Mouse (Mus musculus) gastrocnemius, adult 8-10 months (tissue): ENCODE data around the gene Nisch. TPM values are rescaled to one million over a fixed set of nuclear protein-coding genes. Genes with fewer than 3 reads are reported as not detected.

ENCODE experiments used
- DNase-seq, 2 experiments: peaks; one replicate each; pipeline ENCODE4 v3.0.0; 2022; ENCODE audit warnings: low spot score in 2 of 2
- total RNA-seq, 4 experiments: library from RNA; stranded (reverse); gene quantifications; 2 replicates each; pipeline ENCODE4 v1.2.4; 2022

The Nisch gene
- total RNA-seq, 4 experiments from 2014 or later = 49.1 to 60.3 (median 53.8) TPM

- peak; percentile 67 to 74 for DNase-seq
Measured at GRCm38 (mm10) chr14:31130236-31131220, 86.2 kb downstream of the Nisch start, which contains the start of gene Nt5dc2. TSS of gene Nt5dc2 (plus strand) at chr14:31131053.

GRCm38 (mm10) chr14:31129326-31130235 lies 87.2 kb downstream of the Nisch start:
- DNase-seq = no peak

- peak; percentile 93 to 97 for DNase-seq
Measured at GRCm38 (mm10) chr14:31128826-31129219, 87.9 kb downstream of the Nisch start, which contains the start of gene Smim4. TSS of gene Smim4 (minus strand) at chr14:31128956.

- no peak for DNase-seq
Measured at GRCm38 (mm10) chr14:31128101-31128825, 88.5 kb downstream of the Nisch start.

- no peak for DNase-seq
Measured at GRCm38 (mm10) chr14:31126826-31127225, 89.9 kb downstream of the Nisch start.

GRCm38 (mm10) chr14:31125106-31126075 lies 91.4 kb downstream of the Nisch start:
- DNase-seq = no peak

Other genes starting within 250 kb of the Nisch start
- 10 to 100 TPM; 10.6 to 12.5 (median 11.8) TPM for gene Glt8d1, start 215.5 kb downstream of the Nisch start, total RNA-seq
- 100 to 1,000 TPM; 121 to 132 (median 130) TPM for gene Spcs1, start 215.3 kb downstream of the Nisch start, total RNA-seq
- 10 to 100 TPM; 38.3 to 45.6 (median 39.8) TPM for gene Pbrm1, start 197.8 kb downstream of the Nisch start, total RNA-seq
- 10 to 100 TPM; 25.7 to 35.9 (median 30.8) TPM for gene Gnl3, start 197.8 kb downstream of the Nisch start, total RNA-seq
- 10 to 100 TPM; 26.8 to 40.5 (median 34.1) TPM for gene Smim4, start 88.0 kb downstream of the Nisch start, total RNA-seq
- 1 to 10 TPM in 1 of 4 experiments, under 1 TPM in 3; 0.32 to 1.1 (median 0.74) TPM for gene Nt5dc2, start 85.9 kb downstream of the Nisch start, total RNA-seq
- 1 to 10 TPM; 5.0 to 9.9 (median 6.0) TPM for gene Stab1, start 48.3 kb downstream of the Nisch start, total RNA-seq
- 100 to 1,000 TPM; 451 to 634 (median 529) TPM for gene Tnnc1, start 8.6 kb downstream of the Nisch start, total RNA-seq
- gene Sema3g, start 914 bp upstream of the Nisch start, total RNA-seq = 1 to 10 TPM; 3.8 to 4.9 (median 4.5) TPM
- gene Phf7, start 34.4 kb upstream of the Nisch start, total RNA-seq = 10 to 100 TPM; 11.2 to 11.7 (median 11.6) TPM
- 10 to 100 TPM; 46.3 to 57.2 (median 48.7) TPM for gene Bap1, start 34.5 kb upstream of the Nisch start, total RNA-seq
- under 1 TPM in 2 of 4 experiments, not detected in 2; 0.05 to 0.11 TPM for gene Dnah1, start 107.0 kb upstream of the Nisch start, total RNA-seq
- 10 to 100 TPM; 27.0 to 33.1 (median 30.5) TPM for gene Capn7, start 119.7 kb upstream of the Nisch start, total RNA-seq
- 10 to 100 TPM; 38.1 to 56.9 (median 50.0) TPM for gene Sh3bp5, start 219.1 kb upstream of the Nisch start, total RNA-seq